Mouse (Mus musculus) lung, postnatal 0 days (tissue): ENCODE data around the gene Pakap.

Source experiments
- CTCF ChIP-seq: IDR thresholded peaks from 2 replicates; pipeline ENCODE4 v1.5.1; 2016; ENCODE audit warnings: antibody characterized with exemption, mild to moderate bottlenecking
- EP300 ChIP-seq: IDR thresholded peaks from 2 replicates; pipeline ENCODE4 v1.6.1; 2016; ENCODE audit warnings: antibody characterized with exemption, mild to moderate bottlenecking, control low read depth

- TF ChIP-seq CTCF (no peak), EP300 (no peak)
Measured at GRCm38 (mm10) chr4:57733445-57733844, 165.5 kb downstream of the Pakap start.
